ENCODE assay signal across 8 mouse cellular contexts in the genomic region with DNA sequence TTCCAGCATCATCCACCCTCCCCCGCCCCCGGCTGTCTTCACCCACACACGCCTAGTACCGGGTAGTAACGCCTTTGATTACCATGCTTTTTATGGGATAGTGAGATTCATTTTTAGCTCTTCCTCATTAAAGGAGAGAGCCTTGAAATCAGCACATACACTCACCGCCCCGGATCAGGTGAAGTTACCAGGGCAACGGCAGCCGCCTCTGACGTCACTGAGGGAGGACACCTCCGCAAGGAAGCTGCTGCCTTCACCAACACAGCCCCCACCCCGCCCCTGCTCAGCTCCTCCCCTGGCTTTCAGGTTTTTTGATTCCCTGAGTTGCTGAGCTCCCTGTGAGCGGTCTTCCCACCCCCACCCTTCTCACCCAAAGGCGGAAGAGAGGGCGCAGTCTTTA.
DNase-seq lines count a peak whose midpoint lies in the region; ATAC-seq lines count a peak whose summit lies in the region.

No protein-coding gene starts in this region.

- H3K9ac ChIP-seq in stomach, embryonic 14.5 days (replicated peaks; ENCODE audit: low read depth, low read length): no peak overlapping the region

- DNase-seq in ovary, adult 18-20 months (ENCODE audit: low spot score): peak; percentile 10
- no peak for DNase-seq in ovary, postnatal 10 days (ENCODE audit: low spot score)
- peak; percentile 55 to 75 for DNase-seq in cerebellum, postnatal 25 days
- DNase-seq in layer of hippocampus, postnatal 14 days (ENCODE audit: low spot score in 2 of 2): peak; percentile 52 to 63
- DNase-seq in midbrain, embryonic 10.5 days (ENCODE audit: low spot score): peak; percentile 50
- no peak for DNase-seq in spleen, postnatal 14 days (ENCODE audit: low spot score in 2 of 2)

- no peaks in the 10 kb centered on the region for H3K36me3 ChIP-seq in midbrain, embryonic 10.5 days
- no peaks in the 10 kb centered on the region for H3K36me3 ChIP-seq in stomach, embryonic 14.5 days (ENCODE audit: control insufficient read depth, insufficient read depth, low read length)

- ATAC-seq in granulocyte monocyte progenitor cell, adult 5-6 weeks (replicated peaks; ENCODE audit: poor library complexity, severe bottlenecking): peak; percentile 70
- peak; percentile 61; the same call in 1 of the 2 replicates for ATAC-seq in stomach, embryonic 14.5 days (ENCODE audit: insufficient number of reproducible peaks, insufficient read depth, low FRiP score, low read depth)

- WGBS in midbrain, embryonic 10.5 days: 12% methylated on average over 15 of the region's 15 CpGs
- 7% methylated on average over 15 of the region's 15 CpGs for WGBS in stomach, embryonic 14.5 days

- H3K27ac ChIP-seq in midbrain, embryonic 10.5 days (replicated peaks): 0 out of 2 replicates have a peak overlapping the region, but pooled peaks have one; percentile 14
- no peak overlapping the region for H3K27ac ChIP-seq in stomach, embryonic 14.5 days (ENCODE audit: low read length)

- peak overlapping the region; percentile 34 for H3K4me2 ChIP-seq in stomach, embryonic 14.5 days (replicated peaks; ENCODE audit: low read depth, low read length)

- no peaks in the 10 kb centered on the region for H3K27me3 ChIP-seq in midbrain, embryonic 10.5 days (ENCODE audit: low read depth, poor library complexity, severe bottlenecking)
- H3K27me3 ChIP-seq in stomach, embryonic 14.5 days (ENCODE audit: control insufficient read depth, insufficient read depth, low read length): no peaks in the 10 kb centered on the region

- H3K9me3 ChIP-seq in midbrain, embryonic 10.5 days (replicated peaks): no peaks in the 10 kb centered on the region
- no peaks in the 10 kb centered on the region for H3K9me3 ChIP-seq in stomach, embryonic 14.5 days (ENCODE audit: control insufficient read depth, low read depth, low read length)

- H3K4me3 ChIP-seq in midbrain, embryonic 10.5 days: peak overlapping the region; percentile 48
- H3K4me3 ChIP-seq in stomach, embryonic 14.5 days (ENCODE audit: low read depth, low read length): peak overlapping the region; percentile 14; the same call in 1 of the 2 replicates

- peaks cover 25% of the 10 kb centered on the region for H3K4me1 ChIP-seq in midbrain, embryonic 10.5 days
- no peaks in the 10 kb centered on the region for H3K4me1 ChIP-seq in stomach, embryonic 14.5 days (ENCODE audit: control insufficient read depth, insufficient read depth, low read length)

Comparison
In these comparisons a context has a peak if more than half of its experiments do, and no peak if none do; other contexts are left out.
1. DNase-seq: peak in ovary, adult 18-20 months (single experiment), cerebellum, postnatal 25 days (2 of 2), layer of hippocampus, postnatal 14 days (2 of 2) and midbrain, embryonic 10.5 days (single experiment); none in ovary, postnatal 10 days (single experiment) and spleen, postnatal 14 days (0 of 2).